In the genomic region with DNA sequence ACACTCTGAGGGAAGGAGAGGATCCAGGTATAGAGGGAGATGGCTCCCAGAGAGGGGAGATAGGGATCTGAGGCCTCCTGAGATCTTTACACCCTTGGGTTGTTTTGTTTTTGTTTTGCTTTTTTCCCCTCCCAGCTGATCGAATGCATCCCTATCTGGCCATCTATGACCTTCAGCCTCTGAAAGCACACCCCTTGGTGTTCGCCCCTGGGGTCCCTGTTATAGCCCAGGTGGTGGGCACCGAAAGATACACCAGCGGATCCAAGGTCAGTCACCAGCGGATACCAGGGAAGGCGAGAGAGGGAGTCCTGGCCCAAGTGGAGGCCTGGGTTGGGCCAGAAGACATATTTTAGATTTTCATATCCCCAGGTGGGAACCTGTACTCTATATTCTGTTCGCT, we compare ENCODE assay signal across 10 mouse cellular contexts. TPM values are rescaled to one million over a fixed set of nuclear protein-coding genes. Genes with fewer than 3 reads are reported as not detected.
A peak's percentile ranks its signal among the peaks of the same experiment; 100 is the strongest.
DNase-seq lines count a peak whose midpoint lies in the region; ATAC-seq lines count a peak whose summit lies in the region.
"Had no signal": no experiment of that assay in that cellular context is flagged by ENCODE, and none has a peak within 500 bp of the region (broad histone marks: within the 10 kb centered on the region; RNA-seq: fewer than 3 reads in every experiment).

No protein-coding gene starts in this region.

- H3K9ac ChIP-seq in lung, embryonic 15.5 days, result peak overlapping the region; percentile 54; the same call in 1 of the 2 replicates
- H3K9ac ChIP-seq in forebrain, embryonic 14.5 days (ENCODE audit: low read length), result no peak overlapping the region
- no peak overlapping the region for H3K9ac ChIP-seq in limb, embryonic 15.5 days
- H3K9ac ChIP-seq in stomach, embryonic 14.5 days (replicated peaks; ENCODE audit: low read depth, low read length), result no peak overlapping the region

- H3K4me3 ChIP-seq in lung, embryonic 15.5 days, result peak overlapping the region; percentile 59
- H3K4me3 ChIP-seq in forebrain, embryonic 14.5 days (ENCODE audit: low read depth, low read length), result peak overlapping the region; percentile 50; the same call in 1 of the 2 replicates
- H3K4me3 ChIP-seq in limb, embryonic 15.5 days, result peak overlapping the region; percentile 69
- peak overlapping the region; percentile 58 for H3K4me3 ChIP-seq in stomach, embryonic 14.5 days (ENCODE audit: low read depth, low read length)

- no peaks in the 10 kb centered on the region for H3K9me3 ChIP-seq in lung, embryonic 15.5 days
- H3K9me3 ChIP-seq in forebrain, embryonic 14.5 days (replicated peaks; ENCODE audit: control insufficient read depth, low read length), result no peaks in the 10 kb centered on the region
- no peaks in the 10 kb centered on the region for H3K9me3 ChIP-seq in limb, embryonic 15.5 days
- no peaks in the 10 kb centered on the region for H3K9me3 ChIP-seq in stomach, embryonic 14.5 days (ENCODE audit: control insufficient read depth, low read depth, low read length)

- H3K4me1 ChIP-seq in lung, embryonic 15.5 days, result peaks cover 6% of the 10 kb centered on the region; the same call in 1 of the 2 replicates
- H3K4me1 ChIP-seq in forebrain, embryonic 14.5 days (ENCODE audit: control insufficient read depth, insufficient read depth, low read length), result no peaks in the 10 kb centered on the region
- H3K4me1 ChIP-seq in limb, embryonic 15.5 days, result peaks cover 7% of the 10 kb centered on the region
- H3K4me1 ChIP-seq in stomach, embryonic 14.5 days (ENCODE audit: control insufficient read depth, insufficient read depth, low read length), result peaks cover 3% of the 10 kb centered on the region; the same call in 1 of the 2 replicates

- ATAC-seq in lung, embryonic 15.5 days (ENCODE audit: borderline replicate concordance, extremely low read depth, low FRiP score, low TSS enrichment), result no peak
- no peak for ATAC-seq in forebrain, embryonic 14.5 days
- ATAC-seq in limb, embryonic 15.5 days (ENCODE audit: insufficient number of reproducible peaks, low FRiP score, low TSS enrichment, low read depth), result no peak
- ATAC-seq in stomach, embryonic 14.5 days (ENCODE audit: insufficient number of reproducible peaks, insufficient read depth, low FRiP score, low read depth), result no peak

- no peaks in the 10 kb centered on the region for H3K36me3 ChIP-seq in lung, embryonic 15.5 days
- no peaks in the 10 kb centered on the region for H3K36me3 ChIP-seq in forebrain, embryonic 14.5 days (ENCODE audit: control insufficient read depth, insufficient read depth, low read length)
- no peaks in the 10 kb centered on the region for H3K36me3 ChIP-seq in limb, embryonic 15.5 days
- no peaks in the 10 kb centered on the region for H3K36me3 ChIP-seq in stomach, embryonic 14.5 days (ENCODE audit: control insufficient read depth, insufficient read depth, low read length)

- peak overlapping the region; percentile 69 for H3K4me2 ChIP-seq in lung, embryonic 15.5 days
- H3K4me2 ChIP-seq in forebrain, embryonic 14.5 days (ENCODE audit: low read length), result peak overlapping the region; percentile 78; the same call in 1 of the 2 replicates
- peak overlapping the region; percentile 85 for H3K4me2 ChIP-seq in limb, embryonic 15.5 days
- H3K4me2 ChIP-seq in stomach, embryonic 14.5 days (replicated peaks; ENCODE audit: low read depth, low read length), result peak overlapping the region; percentile 67

- no peak for DNase-seq in lung, postnatal 36 days
- no peak for DNase-seq in forebrain, embryonic 14.5 days (ENCODE audit: low spot score)
- no peak for DNase-seq in adrenal gland, adult 2 months
- DNase-seq in T-cell, adult 2 months (ENCODE audit: low spot score), result no peak
- DNase-seq in spleen, adult 12 weeks (ENCODE audit: low spot score), result no peak
- DNase-seq: cerebellum, adult 9-11 months had no signal

- no peak overlapping the region for H3K27ac ChIP-seq in lung, embryonic 15.5 days
- no peak overlapping the region for H3K27ac ChIP-seq in forebrain, embryonic 14.5 days (ENCODE audit: low read depth, low read length)
- no peak overlapping the region for H3K27ac ChIP-seq in limb, embryonic 15.5 days
- no peak overlapping the region for H3K27ac ChIP-seq in stomach, embryonic 14.5 days (ENCODE audit: low read length)

- no peaks in the 10 kb centered on the region for H3K27me3 ChIP-seq in lung, embryonic 15.5 days
- 0 out of 2 replicates have a peak, but pooled peaks cover 6% of the 10 kb centered on the region for H3K27me3 ChIP-seq in forebrain, embryonic 14.5 days (replicated peaks; ENCODE audit: control insufficient read depth, insufficient read depth, low read length)
- H3K27me3 ChIP-seq in limb, embryonic 15.5 days, result peaks cover 10% of the 10 kb centered on the region; the same call in 1 of the 2 replicates
- H3K27me3 ChIP-seq in stomach, embryonic 14.5 days (ENCODE audit: control insufficient read depth, insufficient read depth, low read length), result no peaks in the 10 kb centered on the region

- WGBS in lung, embryonic 15.5 days, result 87% methylated on average over 7 of the region's 7 CpGs
- WGBS in forebrain, embryonic 14.5 days, result 90% methylated on average over 7 of the region's 7 CpGs
- 91% methylated on average over 7 of the region's 7 CpGs for WGBS in limb, embryonic 15.5 days
- WGBS in stomach, embryonic 14.5 days, result 84% methylated on average over 7 of the region's 7 CpGs

RNA-seq across cellular contexts. Expression of a gene that starts 1.1 kb away (rescaled TPM):
- 8.6 and 8.9 TPM in 2 replicates for polyA plus RNA-seq in lung, embryonic 15.5 days (2015; fragmentation: Nextera tagmentation; extraction: Ambion mirVana)
- 4.8 and 5.8 TPM in 2 replicates for polyA plus RNA-seq in forebrain, embryonic 14.5 days (2014; fragmentation: Nextera tagmentation; extraction: Ambion mirVana)
- 10.4 and 11.9 TPM in 2 replicates for polyA plus RNA-seq in limb, embryonic 15.5 days (2015; fragmentation: Nextera tagmentation; extraction: Ambion mirVana)
- 11.6 and 13.0 TPM in 2 replicates for polyA plus RNA-seq in stomach, embryonic 14.5 days (2014; fragmentation: Nextera tagmentation; extraction: Ambion mirVana)
- total RNA-seq in adrenal gland, adult 2 months (2021), result 10 to 100 TPM in 1 of 2 experiments, 1 to 10 TPM in 1; 8.0 to 10.9 TPM
- 12.8 and 18.4 TPM in 2 replicates for polyA plus RNA-seq in adrenal gland, adult 2 months (2012; rRNA removed)

RNA-seq across cellular contexts. Expression of a gene that starts 8.2 kb away (rescaled TPM):
- polyA plus RNA-seq in lung, embryonic 15.5 days (2015; fragmentation: Nextera tagmentation; extraction: Ambion mirVana), result not detected in 2 replicates
- polyA plus RNA-seq in forebrain, embryonic 14.5 days (2014; fragmentation: Nextera tagmentation; extraction: Ambion mirVana), result not detected in 2 replicates
- not detected in 2 replicates for polyA plus RNA-seq in limb, embryonic 15.5 days (2015; fragmentation: Nextera tagmentation; extraction: Ambion mirVana)
- not detected in 2 replicates for polyA plus RNA-seq in stomach, embryonic 14.5 days (2014; fragmentation: Nextera tagmentation; extraction: Ambion mirVana)
- not detected for total RNA-seq in adrenal gland, adult 2 months (2021)
- polyA plus RNA-seq in adrenal gland, adult 2 months (2012; rRNA removed), result not detected in 2 replicates
- polyA plus RNA-seq: large intestine, adult 2 months had no signal

RNA-seq across cellular contexts. Expression of a gene that starts 15.8 kb away (rescaled TPM):
- polyA plus RNA-seq in lung, embryonic 15.5 days (2015; fragmentation: Nextera tagmentation; extraction: Ambion mirVana), result 771 and 802 TPM in 2 replicates
- polyA plus RNA-seq in forebrain, embryonic 14.5 days (2014; fragmentation: Nextera tagmentation; extraction: Ambion mirVana), result 841 and 1,034 TPM in 2 replicates
- polyA plus RNA-seq in limb, embryonic 15.5 days (2015; fragmentation: Nextera tagmentation; extraction: Ambion mirVana), result 660 and 698 TPM in 2 replicates
- 709 and 761 TPM in 2 replicates for polyA plus RNA-seq in stomach, embryonic 14.5 days (2014; fragmentation: Nextera tagmentation; extraction: Ambion mirVana)
- 100 to 1,000 TPM; 269 to 295 TPM for total RNA-seq in adrenal gland, adult 2 months (2021)
- polyA plus RNA-seq in adrenal gland, adult 2 months (2012; rRNA removed), result 227 and 268 TPM in 2 replicates

RNA-seq across cellular contexts. Expression of a gene that starts 21.8 kb away (rescaled TPM):
- 8.6 and 10.8 TPM in 2 replicates for polyA plus RNA-seq in lung, embryonic 15.5 days (2015; fragmentation: Nextera tagmentation; extraction: Ambion mirVana)
- polyA plus RNA-seq in forebrain, embryonic 14.5 days (2014; fragmentation: Nextera tagmentation; extraction: Ambion mirVana), result 10.4 and 13.6 TPM in 2 replicates
- polyA plus RNA-seq in limb, embryonic 15.5 days (2015; fragmentation: Nextera tagmentation; extraction: Ambion mirVana), result 14.1 TPM in 2 replicates
- 23.0 and 23.9 TPM in 2 replicates for polyA plus RNA-seq in stomach, embryonic 14.5 days (2014; fragmentation: Nextera tagmentation; extraction: Ambion mirVana)
- 10 to 100 TPM; 44.8 to 46.0 TPM for total RNA-seq in adrenal gland, adult 2 months (2021)
- 59.1 and 62.8 TPM in 2 replicates for polyA plus RNA-seq in adrenal gland, adult 2 months (2012; rRNA removed)

RNA-seq across cellular contexts. Expression of a gene that starts 21.9 kb away (rescaled TPM):
- polyA plus RNA-seq in lung, embryonic 15.5 days (2015; fragmentation: Nextera tagmentation; extraction: Ambion mirVana), result 0.62 and 0.86 TPM in 2 replicates
- 0.42 TPM in 1 of 2 replicates, not detected in the other for polyA plus RNA-seq in forebrain, embryonic 14.5 days (2014; fragmentation: Nextera tagmentation; extraction: Ambion mirVana)
- 0.26 and 0.65 TPM in 2 replicates for polyA plus RNA-seq in limb, embryonic 15.5 days (2015; fragmentation: Nextera tagmentation; extraction: Ambion mirVana)
- 0.43 and 0.81 TPM in 2 replicates for polyA plus RNA-seq in stomach, embryonic 14.5 days (2014; fragmentation: Nextera tagmentation; extraction: Ambion mirVana)
- under 1 TPM in 1 of 2 experiments, not detected in 1; 0.23 TPM for total RNA-seq in adrenal gland, adult 2 months (2021)
- polyA plus RNA-seq in adrenal gland, adult 2 months (2012; rRNA removed), result 0.22 and 0.31 TPM in 2 replicates
